ENCODE assay signal across 9 mouse cellular contexts in genomic region chr16:4642937-4643336, GRCm38 (mm10). TPM values are rescaled to one million over a fixed set of nuclear protein-coding genes. Genes with fewer than 3 reads are reported as not detected.
DNase-seq lines count a peak whose midpoint lies in the region; ATAC-seq and TF ChIP-seq lines count a peak whose summit lies in the region.
"Had no signal": no experiment of that assay in that cellular context is flagged by ENCODE, and none has a peak within 500 bp of the region (broad histone marks: within the 10 kb centered on the region; RNA-seq: fewer than 3 reads in every experiment).

No protein-coding gene starts in this region.

- TF ChIP-seq POLR2A in limb, embryonic 14.5 days (IDR thresholded peaks at IDR 0.05; ENCODE audit: borderline replicate concordance, extremely low read depth, insufficient read depth, insufficient read length), result no peak

- peaks cover 30% of the 10 kb centered on the region for H3K4me1 ChIP-seq in forebrain, embryonic 14.5 days (ENCODE audit: control insufficient read depth, insufficient read depth, low read length)
- peaks cover 53% of the 10 kb centered on the region for H3K4me1 ChIP-seq in forebrain, embryonic 13.5 days
- H3K4me1 ChIP-seq in midbrain, embryonic 10.5 days, result peaks cover 58% of the 10 kb centered on the region
- H3K4me1 ChIP-seq in midbrain, embryonic 15.5 days, result peaks cover 28% of the 10 kb centered on the region
- peaks cover 68% of the 10 kb centered on the region for H3K4me1 ChIP-seq in limb, embryonic 14.5 days (ENCODE audit: control insufficient read depth, insufficient read depth, low read length)
- H3K4me1 ChIP-seq in stomach, embryonic 16.5 days (ENCODE audit: control insufficient read depth, insufficient read depth, low read length), result peaks cover 62% of the 10 kb centered on the region

- H3K9ac ChIP-seq in forebrain, embryonic 14.5 days (ENCODE audit: low read length), result no peak overlapping the region
- no peak overlapping the region for H3K9ac ChIP-seq in forebrain, embryonic 13.5 days
- no peak overlapping the region for H3K9ac ChIP-seq in midbrain, embryonic 15.5 days
- peak overlapping the region; percentile 49 for H3K9ac ChIP-seq in limb, embryonic 14.5 days (ENCODE audit: low read depth, low read length, severe bottlenecking)
- H3K9ac ChIP-seq in stomach, embryonic 16.5 days (ENCODE audit: low read length), result peak overlapping the region; percentile 60

- no peaks in the 10 kb centered on the region for H3K36me3 ChIP-seq in forebrain, embryonic 14.5 days (ENCODE audit: control insufficient read depth, insufficient read depth, low read length)
- H3K36me3 ChIP-seq in forebrain, embryonic 13.5 days (ENCODE audit: poor library complexity, severe bottlenecking), result 0 out of 2 replicates have a peak, but pooled peaks cover under 1% of the 10 kb centered on the region
- peaks cover 6% of the 10 kb centered on the region; the same call in 1 of the 2 replicates for H3K36me3 ChIP-seq in midbrain, embryonic 10.5 days
- no peaks in the 10 kb centered on the region for H3K36me3 ChIP-seq in midbrain, embryonic 15.5 days (replicated peaks)
- H3K36me3 ChIP-seq in limb, embryonic 14.5 days (ENCODE audit: control insufficient read depth, insufficient read depth, low read length), result peaks cover 36% of the 10 kb centered on the region
- H3K36me3 ChIP-seq in stomach, embryonic 16.5 days (ENCODE audit: control insufficient read depth, insufficient read depth, low read length), result no peaks in the 10 kb centered on the region

- H3K4me3 ChIP-seq in forebrain, embryonic 14.5 days (ENCODE audit: low read depth, low read length), result no peak overlapping the region
- H3K4me3 ChIP-seq in forebrain, embryonic 13.5 days, result no peak overlapping the region
- H3K4me3 ChIP-seq in midbrain, embryonic 10.5 days, result peak overlapping the region; percentile 17; the same call in 1 of the 2 replicates
- H3K4me3 ChIP-seq in midbrain, embryonic 15.5 days, result no peak overlapping the region
- peak overlapping the region; percentile 76 for H3K4me3 ChIP-seq in limb, embryonic 14.5 days (replicated peaks; ENCODE audit: low read length)
- peak overlapping the region; percentile 83 for H3K4me3 ChIP-seq in stomach, embryonic 16.5 days (replicated peaks; ENCODE audit: low read length)

- no peaks in the 10 kb centered on the region for H3K27me3 ChIP-seq in forebrain, embryonic 14.5 days (replicated peaks; ENCODE audit: control insufficient read depth, insufficient read depth, low read length)
- H3K27me3 ChIP-seq in forebrain, embryonic 13.5 days, result no peaks in the 10 kb centered on the region
- no peaks in the 10 kb centered on the region for H3K27me3 ChIP-seq in midbrain, embryonic 10.5 days (ENCODE audit: low read depth, poor library complexity, severe bottlenecking)
- H3K27me3 ChIP-seq in midbrain, embryonic 15.5 days (replicated peaks), result no peaks in the 10 kb centered on the region
- H3K27me3 ChIP-seq in limb, embryonic 14.5 days (ENCODE audit: control insufficient read depth, insufficient read depth, low read length), result no peaks in the 10 kb centered on the region
- no peaks in the 10 kb centered on the region for H3K27me3 ChIP-seq in stomach, embryonic 16.5 days (ENCODE audit: control insufficient read depth, insufficient read depth, low read length)

- no peak overlapping the region for H3K4me2 ChIP-seq in forebrain, embryonic 14.5 days (ENCODE audit: low read length)
- H3K4me2 ChIP-seq in forebrain, embryonic 13.5 days, result no peak overlapping the region
- no peak overlapping the region for H3K4me2 ChIP-seq in midbrain, embryonic 15.5 days
- H3K4me2 ChIP-seq in limb, embryonic 14.5 days (replicated peaks; ENCODE audit: low read depth, low read length, severe bottlenecking), result peak overlapping the region; percentile 65
- peak overlapping the region; percentile 78 for H3K4me2 ChIP-seq in stomach, embryonic 16.5 days (ENCODE audit: low read depth, low read length)

- WGBS in forebrain, embryonic 14.5 days, result 92% methylated on average over 6 of the region's 6 CpGs
- WGBS in forebrain, embryonic 13.5 days, result 87% methylated on average over 6 of the region's 6 CpGs
- 89% methylated on average over 6 of the region's 6 CpGs for WGBS in midbrain, embryonic 10.5 days
- 90% methylated on average over 6 of the region's 6 CpGs for WGBS in midbrain, embryonic 15.5 days
- 69% methylated on average over 6 of the region's 6 CpGs for WGBS in limb, embryonic 14.5 days
- 57% methylated on average over 6 of the region's 6 CpGs for WGBS in stomach, embryonic 16.5 days

- no peak for DNase-seq in forebrain, embryonic 14.5 days (ENCODE audit: low spot score)
- no peak for DNase-seq in midbrain, embryonic 10.5 days (ENCODE audit: low spot score)
- DNase-seq in limb, embryonic 14.5 days (ENCODE audit: low spot score), result no peak
- no peak for DNase-seq in embryo, embryonic 10.5 days (ENCODE audit: low spot score)
- no peak for DNase-seq in spleen, postnatal 14 days (ENCODE audit: low spot score in 2 of 2)
- DNase-seq: B cell, adult 2 months had no signal

- H3K27ac ChIP-seq in forebrain, embryonic 14.5 days (ENCODE audit: low read depth, low read length), result 0 out of 2 replicates have a peak overlapping the region, but pooled peaks have one; percentile 33
- H3K27ac ChIP-seq in forebrain, embryonic 13.5 days, result no peak overlapping the region
- peak overlapping the region; percentile 65 for H3K27ac ChIP-seq in midbrain, embryonic 10.5 days (replicated peaks)
- no peak overlapping the region for H3K27ac ChIP-seq in midbrain, embryonic 15.5 days
- peak overlapping the region; percentile 76 for H3K27ac ChIP-seq in limb, embryonic 14.5 days (replicated peaks; ENCODE audit: low read depth, low read length)
- peak overlapping the region; percentile 97 for H3K27ac ChIP-seq in stomach, embryonic 16.5 days (ENCODE audit: low read length)

- H3K9me3 ChIP-seq in forebrain, embryonic 14.5 days (replicated peaks; ENCODE audit: control insufficient read depth, low read length), result no peaks in the 10 kb centered on the region
- no peaks in the 10 kb centered on the region for H3K9me3 ChIP-seq in forebrain, embryonic 13.5 days (replicated peaks)
- H3K9me3 ChIP-seq in midbrain, embryonic 10.5 days (replicated peaks), result no peaks in the 10 kb centered on the region
- no peaks in the 10 kb centered on the region for H3K9me3 ChIP-seq in midbrain, embryonic 15.5 days
- no peaks in the 10 kb centered on the region for H3K9me3 ChIP-seq in limb, embryonic 14.5 days (ENCODE audit: control insufficient read depth, low read length)
- no peaks in the 10 kb centered on the region for H3K9me3 ChIP-seq in stomach, embryonic 16.5 days (replicated peaks; ENCODE audit: control insufficient read depth, low read length)

- ATAC-seq in forebrain, embryonic 14.5 days, result no peak
- no peak for ATAC-seq in forebrain, embryonic 13.5 days
- no peak for ATAC-seq in midbrain, embryonic 15.5 days (replicated peaks)
- no peak for ATAC-seq in limb, embryonic 14.5 days (ENCODE audit: low FRiP score, low read depth)
- ATAC-seq in stomach, embryonic 16.5 days (ENCODE audit: insufficient read depth, low FRiP score), result no peak

RNA-seq across cellular contexts. Expression of gene Dnaja3, which starts 3.1 kb away (rescaled TPM):
- polyA plus RNA-seq in forebrain, embryonic 14.5 days (2014; fragmentation: Nextera tagmentation; extraction: Ambion mirVana), result 39.7 and 47.4 TPM in 2 replicates
- polyA plus RNA-seq in forebrain, embryonic 13.5 days (2015; fragmentation: Nextera tagmentation; extraction: Ambion mirVana), result 48.0 and 53.2 TPM in 2 replicates
- 59.9 and 66.1 TPM in 2 replicates for polyA plus RNA-seq in midbrain, embryonic 10.5 days (2016; fragmentation: Nextera tagmentation; extraction: Ambion mirVana)
- polyA plus RNA-seq in midbrain, embryonic 15.5 days (2015; fragmentation: Nextera tagmentation; extraction: Ambion mirVana), result 62.1 and 65.5 TPM in 2 replicates
- polyA plus RNA-seq in limb, embryonic 14.5 days (2012; rRNA removed), result 27.0 and 30.2 TPM in 2 replicates
- polyA plus RNA-seq in limb, embryonic 14.5 days (2014; fragmentation: Nextera tagmentation; extraction: Ambion mirVana), result 52.4 and 54.7 TPM in 2 replicates
- 73.1 and 76.6 TPM in 2 replicates for polyA plus RNA-seq in stomach, embryonic 16.5 days (2015; fragmentation: Nextera tagmentation; extraction: Ambion mirVana)

RNA-seq across cellular contexts. Expression of gene Vasn, which starts 3.2 kb away (rescaled TPM):
- polyA plus RNA-seq in forebrain, embryonic 14.5 days (2014; fragmentation: Nextera tagmentation; extraction: Ambion mirVana), result 2.1 and 2.8 TPM in 2 replicates
- polyA plus RNA-seq in forebrain, embryonic 13.5 days (2015; fragmentation: Nextera tagmentation; extraction: Ambion mirVana), result 2.3 and 2.7 TPM in 2 replicates
- polyA plus RNA-seq in midbrain, embryonic 10.5 days (2016; fragmentation: Nextera tagmentation; extraction: Ambion mirVana), result 9.0 and 10.6 TPM in 2 replicates
- polyA plus RNA-seq in midbrain, embryonic 15.5 days (2015; fragmentation: Nextera tagmentation; extraction: Ambion mirVana), result 5.2 and 5.8 TPM in 2 replicates
- 75.7 and 117 TPM in 2 replicates for polyA plus RNA-seq in limb, embryonic 14.5 days (2012; rRNA removed)
- polyA plus RNA-seq in limb, embryonic 14.5 days (2014; fragmentation: Nextera tagmentation; extraction: Ambion mirVana), result 35.7 and 36.8 TPM in 2 replicates
- 18.3 and 18.4 TPM in 2 replicates for polyA plus RNA-seq in stomach, embryonic 16.5 days (2015; fragmentation: Nextera tagmentation; extraction: Ambion mirVana)

RNA-seq across cellular contexts. Expression of gene Pam16, which starts 18.1 kb away (rescaled TPM):
- polyA plus RNA-seq in forebrain, embryonic 14.5 days (2014; fragmentation: Nextera tagmentation; extraction: Ambion mirVana), result 160 and 192 TPM in 2 replicates
- 142 and 149 TPM in 2 replicates for polyA plus RNA-seq in forebrain, embryonic 13.5 days (2015; fragmentation: Nextera tagmentation; extraction: Ambion mirVana)
- polyA plus RNA-seq in midbrain, embryonic 10.5 days (2016; fragmentation: Nextera tagmentation; extraction: Ambion mirVana), result 91.0 and 94.8 TPM in 2 replicates
- 139 and 154 TPM in 2 replicates for polyA plus RNA-seq in midbrain, embryonic 15.5 days (2015; fragmentation: Nextera tagmentation; extraction: Ambion mirVana)
- polyA plus RNA-seq in limb, embryonic 14.5 days (2012; rRNA removed), result 72.7 and 80.1 TPM in 2 replicates
- polyA plus RNA-seq in limb, embryonic 14.5 days (2014; fragmentation: Nextera tagmentation; extraction: Ambion mirVana), result 92.5 and 94.1 TPM in 2 replicates
- 47.9 and 75.3 TPM in 2 replicates for polyA plus RNA-seq in stomach, embryonic 16.5 days (2015; fragmentation: Nextera tagmentation; extraction: Ambion mirVana)

RNA-seq across cellular contexts. Expression of gene Coro7, which starts 36.6 kb away (rescaled TPM):
- 9.2 and 18.3 TPM in 2 replicates for polyA plus RNA-seq in forebrain, embryonic 14.5 days (2014; fragmentation: Nextera tagmentation; extraction: Ambion mirVana)
- polyA plus RNA-seq in forebrain, embryonic 13.5 days (2015; fragmentation: Nextera tagmentation; extraction: Ambion mirVana), result 19.4 and 20.1 TPM in 2 replicates
- 21.4 and 25.0 TPM in 2 replicates for polyA plus RNA-seq in midbrain, embryonic 10.5 days (2016; fragmentation: Nextera tagmentation; extraction: Ambion mirVana)
- 32.1 and 33.2 TPM in 2 replicates for polyA plus RNA-seq in midbrain, embryonic 15.5 days (2015; fragmentation: Nextera tagmentation; extraction: Ambion mirVana)
- polyA plus RNA-seq in limb, embryonic 14.5 days (2012; rRNA removed), result 40.8 and 51.1 TPM in 2 replicates
- 15.0 and 16.0 TPM in 2 replicates for polyA plus RNA-seq in limb, embryonic 14.5 days (2014; fragmentation: Nextera tagmentation; extraction: Ambion mirVana)
- 19.7 and 20.6 TPM in 2 replicates for polyA plus RNA-seq in stomach, embryonic 16.5 days (2015; fragmentation: Nextera tagmentation; extraction: Ambion mirVana)

RNA-seq across cellular contexts. Expression of gene Glis2, which starts 48.4 kb away (rescaled TPM):
- 9.0 and 10.0 TPM in 2 replicates for polyA plus RNA-seq in forebrain, embryonic 14.5 days (2014; fragmentation: Nextera tagmentation; extraction: Ambion mirVana)
- 16.7 and 19.4 TPM in 2 replicates for polyA plus RNA-seq in forebrain, embryonic 13.5 days (2015; fragmentation: Nextera tagmentation; extraction: Ambion mirVana)
- 23.0 and 23.6 TPM in 2 replicates for polyA plus RNA-seq in midbrain, embryonic 10.5 days (2016; fragmentation: Nextera tagmentation; extraction: Ambion mirVana)
- 12.3 and 17.3 TPM in 2 replicates for polyA plus RNA-seq in midbrain, embryonic 15.5 days (2015; fragmentation: Nextera tagmentation; extraction: Ambion mirVana)
- 83.8 and 110 TPM in 2 replicates for polyA plus RNA-seq in limb, embryonic 14.5 days (2012; rRNA removed)
- 45.9 and 53.3 TPM in 2 replicates for polyA plus RNA-seq in limb, embryonic 14.5 days (2014; fragmentation: Nextera tagmentation; extraction: Ambion mirVana)
- polyA plus RNA-seq in stomach, embryonic 16.5 days (2015; fragmentation: Nextera tagmentation; extraction: Ambion mirVana), result 18.7 and 21.7 TPM in 2 replicates

Comparison
In these comparisons a context has a peak if more than half of its experiments do, and no peak if none do; other contexts are left out.
1. H3K27ac ChIP-seq: peak in forebrain, embryonic 14.5 days (single experiment), midbrain, embryonic 10.5 days (single experiment), limb, embryonic 14.5 days (single experiment) and stomach, embryonic 16.5 days (single experiment); none in forebrain, embryonic 13.5 days (single experiment) and midbrain, embryonic 15.5 days (single experiment).
2. H3K4me3 ChIP-seq: peak in midbrain, embryonic 10.5 days (single experiment), limb, embryonic 14.5 days (single experiment) and stomach, embryonic 16.5 days (single experiment); none in forebrain, embryonic 14.5 days (single experiment), forebrain, embryonic 13.5 days (single experiment) and midbrain, embryonic 15.5 days (single experiment).
3. H3K4me2 ChIP-seq: peak in limb, embryonic 14.5 days (single experiment) and stomach, embryonic 16.5 days (single experiment); none in forebrain, embryonic 14.5 days (single experiment), forebrain, embryonic 13.5 days (single experiment) and midbrain, embryonic 15.5 days (single experiment).
4. H3K9ac ChIP-seq: peak in limb, embryonic 14.5 days (single experiment) and stomach, embryonic 16.5 days (single experiment); none in forebrain, embryonic 14.5 days (single experiment), forebrain, embryonic 13.5 days (single experiment) and midbrain, embryonic 15.5 days (single experiment).